Mouse (Mus musculus) right cerebral cortex, postnatal 10 days (tissue): ENCODE measurements at regions not wholly inside any gene's neighbourhood (a gene's known extent, or its start where the extent isn't known, plus 50 kb on each side); places are given as distances from the start of the nearest gene placed in this dataset.

Experiments
- DNase-seq, 2 experiments: peaks; one replicate each; pipeline ENCODE4 v3.0.0; 2021; ENCODE audit warnings: low spot score in 2 of 2

DNA sequence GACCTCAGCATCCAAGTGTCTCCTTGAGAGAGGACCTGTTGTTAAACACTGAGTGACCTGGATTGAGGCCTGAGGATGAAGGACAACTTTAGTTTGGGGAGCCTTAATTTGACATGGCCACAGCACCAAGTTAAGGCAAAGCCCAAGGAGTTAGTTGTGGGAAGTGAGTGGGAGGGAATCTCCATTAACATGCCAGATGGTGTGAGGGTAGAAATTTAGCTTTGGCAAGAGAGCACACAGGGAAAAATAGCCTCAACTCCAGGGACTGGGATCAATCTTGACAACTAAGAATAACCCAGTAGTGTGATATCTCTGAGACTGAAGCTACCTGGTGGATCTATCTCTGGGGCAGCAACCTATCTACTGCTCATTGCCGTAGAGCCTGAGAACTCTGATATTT is 105.4 kb downstream of the Ahr start:
- no peak for DNase-seq

DNA sequence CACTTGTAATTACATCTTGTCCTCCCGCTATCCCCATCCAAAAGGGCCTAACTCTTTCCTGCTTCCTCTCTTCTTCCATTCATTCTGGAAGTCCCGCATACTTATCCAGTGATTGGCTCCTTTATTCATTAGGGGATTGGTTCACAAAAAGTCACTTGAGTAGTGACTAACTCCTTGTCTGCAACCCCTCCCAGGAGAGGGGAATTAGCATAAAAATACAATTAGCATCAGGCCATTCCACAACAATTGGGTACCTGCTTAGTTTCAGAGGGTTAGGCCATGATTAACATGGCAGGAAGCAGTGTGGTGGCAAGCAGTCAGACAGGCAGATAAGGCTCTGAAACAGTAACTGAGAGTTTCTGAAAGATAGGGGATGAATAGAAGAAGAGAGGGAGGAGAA is 115.6 kb downstream of the Ahr start:
- no peak for DNase-seq

DNA sequence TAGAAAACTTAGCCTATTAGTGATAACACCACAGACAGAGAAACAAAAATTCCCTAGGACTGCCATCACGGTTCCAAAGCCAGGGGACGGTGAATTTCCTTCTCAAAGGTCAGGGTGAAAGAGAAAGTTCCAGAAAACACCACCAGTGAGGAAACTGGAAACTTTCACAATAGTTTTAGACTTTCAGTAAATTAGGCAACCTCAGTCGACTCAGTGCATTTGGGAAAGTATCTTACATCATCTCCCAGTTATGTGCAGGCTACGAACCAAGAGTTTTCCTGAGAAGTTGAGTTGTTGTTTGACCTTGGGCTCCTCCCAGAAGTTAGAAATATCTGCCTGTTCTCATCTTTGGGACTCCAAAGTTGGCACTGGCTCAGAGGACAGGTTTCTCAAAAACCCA is 116.9 kb downstream of the Ahr start:
- DNase-seq, result no peak

DNA sequence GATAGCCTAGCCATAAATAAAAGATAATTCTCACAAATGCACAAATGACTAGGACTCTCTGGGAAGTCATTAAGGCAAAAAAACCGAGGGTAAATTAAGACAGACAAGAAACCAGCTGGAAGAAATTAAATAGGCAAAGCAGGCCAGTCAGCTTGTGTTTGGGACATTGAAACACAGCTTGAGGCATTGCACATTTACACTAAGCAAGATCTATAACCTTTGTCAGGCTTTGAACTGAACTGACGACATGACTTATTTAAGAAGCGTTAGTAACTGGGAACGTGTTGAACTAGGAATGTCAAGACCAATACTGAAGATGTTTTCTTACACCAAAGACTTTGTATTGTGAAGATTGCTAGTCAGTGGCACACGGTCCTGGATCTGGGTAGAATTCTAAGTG is 118.3 kb downstream of the Ahr start:
- DNase-seq, result no peak

DNA sequence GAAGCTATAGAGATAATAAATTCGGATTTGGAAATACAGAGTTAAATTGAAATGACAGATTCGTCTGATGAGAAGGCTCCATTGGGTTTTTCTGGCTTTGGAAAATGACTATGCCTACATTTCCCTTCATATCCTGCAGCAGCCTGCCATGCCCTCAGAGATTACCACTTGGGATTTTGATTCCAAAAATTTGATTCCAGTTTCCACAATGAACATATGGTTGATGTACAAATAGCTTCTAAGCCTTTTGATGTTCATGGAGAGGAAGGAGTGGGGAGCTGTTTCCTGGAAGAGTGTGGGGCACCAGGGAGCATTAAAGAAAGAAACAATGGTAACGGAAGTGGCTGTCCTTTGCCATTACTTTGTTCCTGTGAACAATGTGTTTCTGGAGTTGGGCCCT is 122.1 kb downstream of the Ahr start:
- no peak for DNase-seq

DNA sequence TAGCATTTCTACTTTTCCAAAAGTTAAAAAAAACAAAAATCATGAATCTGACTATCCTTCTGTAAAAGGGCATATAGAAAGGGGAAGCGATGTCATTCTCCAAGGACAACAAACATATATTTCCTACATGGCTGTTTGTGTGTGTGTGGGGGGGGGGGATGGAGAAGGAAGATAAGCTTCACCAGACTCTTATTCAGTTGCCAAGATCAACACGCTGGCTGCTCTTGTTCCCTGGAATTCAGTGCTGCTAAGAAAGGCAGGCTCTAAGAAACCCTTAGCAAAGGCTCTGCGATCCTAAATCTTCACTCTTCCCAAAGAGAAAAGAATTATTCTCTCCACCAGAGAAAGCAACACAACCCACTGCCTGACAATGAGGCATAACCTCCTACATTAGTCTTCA is 126.4 kb downstream of the Ahr start:
- no peak for DNase-seq

DNA sequence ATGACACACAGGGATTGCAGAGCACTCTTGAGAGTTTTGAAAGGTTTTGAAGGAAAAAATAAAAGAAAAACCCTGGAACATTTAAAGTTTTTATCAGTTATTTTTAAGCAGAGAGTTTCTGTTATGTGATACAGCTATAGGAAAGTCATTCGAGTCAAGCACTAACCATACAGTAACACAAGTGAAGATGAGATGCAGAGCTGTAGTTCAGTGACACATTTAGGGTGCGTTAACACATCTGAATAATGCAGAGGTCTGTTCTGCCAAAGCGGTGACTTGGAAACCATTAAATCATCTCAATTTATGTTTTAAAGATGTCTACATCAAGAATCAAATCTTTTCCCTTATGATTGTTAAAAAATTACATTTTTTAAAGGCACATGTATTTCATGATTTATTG is 126.8 kb downstream of the Ahr start:
- DNase-seq, result no peak

DNA sequence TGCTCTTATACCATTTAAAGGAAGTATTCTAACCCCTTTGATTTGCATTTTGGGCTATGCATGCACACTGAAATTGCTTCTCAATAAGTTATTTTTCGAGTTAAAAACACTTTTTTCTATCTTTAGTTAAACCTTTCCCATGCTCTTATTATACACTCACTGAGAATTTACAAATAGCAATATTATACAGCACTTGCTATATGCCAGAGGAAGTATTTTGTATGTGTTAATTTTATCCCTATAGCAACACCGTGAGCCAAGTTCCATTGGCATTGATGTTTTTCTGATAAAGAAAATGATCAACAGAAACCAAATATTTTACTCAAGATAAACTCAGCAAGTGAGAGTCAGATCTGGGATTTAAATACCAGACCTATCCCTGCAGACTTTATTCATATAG is 133.0 kb downstream of the Ahr start:
- no peak for DNase-seq

DNA sequence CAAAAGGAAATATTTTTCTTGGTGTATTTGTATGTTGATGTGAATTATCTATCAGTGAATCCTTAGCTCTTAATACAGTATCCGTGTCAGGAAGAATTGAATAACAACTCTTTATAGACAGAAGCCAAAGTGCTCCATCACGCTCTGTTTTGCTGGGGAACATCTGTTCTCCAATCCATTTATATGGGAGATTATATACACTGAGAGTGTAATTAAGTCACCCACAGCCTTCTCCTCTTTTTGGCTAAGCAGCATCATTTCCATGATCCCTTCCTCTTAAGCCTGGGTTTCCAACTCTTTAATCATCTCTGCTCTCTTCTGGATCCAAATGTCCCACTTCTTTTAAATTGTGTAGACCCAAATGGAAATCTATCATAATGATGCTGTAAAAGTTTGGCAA is 133.6 kb downstream of the Ahr start:
- no peak for DNase-seq

DNA sequence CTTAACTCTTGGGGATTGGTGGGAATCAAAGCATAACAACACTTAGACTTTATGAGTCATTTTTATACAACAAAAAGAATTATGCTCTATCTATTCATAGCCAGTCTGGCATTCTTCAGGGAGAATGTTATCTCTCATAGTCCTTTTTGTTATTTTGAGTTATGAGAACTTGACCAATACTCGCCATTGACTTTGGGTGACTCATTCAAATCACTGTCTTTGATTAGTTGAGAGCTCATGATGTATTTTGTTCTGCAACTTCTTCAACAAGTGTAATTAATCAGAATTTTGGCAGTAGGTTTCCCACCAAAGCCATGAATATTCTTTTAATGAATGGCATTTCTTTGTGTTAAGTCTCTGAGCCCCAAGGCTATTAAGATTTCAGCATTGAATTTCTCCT is 139.6 kb downstream of the Ahr start:
- no peak for DNase-seq

DNA sequence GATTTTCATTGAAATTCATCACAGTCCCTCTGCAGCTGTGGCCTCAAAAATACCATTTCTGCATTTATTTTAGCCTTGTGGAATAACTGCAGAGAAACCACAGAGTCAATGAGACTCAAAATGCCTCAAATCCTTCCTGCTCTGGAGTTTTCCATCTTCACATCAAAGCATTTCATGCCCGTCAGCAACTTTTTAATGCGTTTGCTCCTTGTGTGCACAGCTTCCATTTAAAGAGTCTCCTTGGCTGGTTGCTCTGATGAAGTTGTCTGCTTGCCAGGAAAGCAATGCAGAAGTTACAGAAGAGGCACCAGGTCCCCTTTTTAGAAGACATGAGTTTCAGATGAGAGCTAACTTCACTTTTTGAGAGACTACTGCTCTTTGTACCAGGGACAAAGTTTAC is 142.7 kb downstream of the Ahr start:
- DNase-seq, result peak; percentile 40 to 57

DNA sequence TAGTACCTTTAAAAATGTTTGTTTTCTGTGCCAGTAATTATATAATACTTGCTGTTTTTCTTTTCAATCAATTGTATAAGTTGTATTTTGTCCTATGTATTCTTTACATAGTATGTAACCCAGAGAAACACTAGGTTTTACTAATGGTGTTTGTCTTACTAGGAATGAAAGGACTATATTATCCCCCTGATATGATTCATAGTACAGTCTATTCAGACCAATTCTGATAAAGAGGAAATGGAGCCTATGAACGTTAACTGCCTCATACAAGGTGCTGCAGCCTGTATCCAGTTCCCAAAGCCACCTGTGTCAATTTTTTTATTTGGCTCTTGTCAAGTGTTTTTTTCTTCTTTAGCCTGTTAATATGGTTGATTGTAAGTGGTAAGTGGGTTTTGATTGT is 144.6 kb downstream of the Ahr start:
- no peak for DNase-seq

DNA sequence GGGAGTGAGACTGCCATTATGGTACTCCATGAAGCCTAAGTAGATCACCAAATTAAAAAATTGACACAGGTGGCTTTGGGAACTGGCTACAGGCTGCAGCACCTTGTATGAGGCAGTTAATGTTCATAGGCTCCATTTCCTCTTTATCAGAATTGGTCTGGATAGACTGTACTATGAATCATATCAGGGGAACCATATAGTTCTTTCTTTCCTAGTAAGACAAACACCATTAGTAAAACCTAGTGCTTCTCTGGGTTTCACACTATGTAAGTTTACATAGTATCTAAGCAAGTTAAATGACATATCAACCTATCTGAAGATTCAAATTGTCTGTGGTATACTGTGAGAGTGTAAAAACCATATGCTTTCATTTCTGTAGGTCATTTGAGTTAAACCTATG is 145.0 kb downstream of the Ahr start:
- DNase-seq, result no peak

DNA sequence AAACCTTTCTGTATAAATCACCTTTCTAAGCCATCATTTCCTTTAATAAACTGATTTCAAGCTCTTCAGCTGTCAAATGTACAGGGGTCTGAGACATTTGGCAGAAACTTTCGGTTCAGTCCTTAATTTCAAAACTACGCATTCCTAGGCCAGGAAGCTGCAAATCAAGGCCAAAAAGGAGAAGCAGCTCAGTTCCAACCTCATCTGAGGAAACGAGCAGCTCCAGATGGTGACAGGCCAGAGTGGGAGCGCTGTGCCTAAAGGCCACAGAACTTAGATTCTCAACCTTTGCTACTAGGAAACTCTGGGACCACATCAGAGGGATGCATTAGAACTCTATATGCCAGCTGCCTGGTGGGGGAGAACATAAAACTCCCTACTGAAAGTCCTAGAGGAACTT is 150.6 kb downstream of the Ahr start:
- DNase-seq, result no peak

DNA sequence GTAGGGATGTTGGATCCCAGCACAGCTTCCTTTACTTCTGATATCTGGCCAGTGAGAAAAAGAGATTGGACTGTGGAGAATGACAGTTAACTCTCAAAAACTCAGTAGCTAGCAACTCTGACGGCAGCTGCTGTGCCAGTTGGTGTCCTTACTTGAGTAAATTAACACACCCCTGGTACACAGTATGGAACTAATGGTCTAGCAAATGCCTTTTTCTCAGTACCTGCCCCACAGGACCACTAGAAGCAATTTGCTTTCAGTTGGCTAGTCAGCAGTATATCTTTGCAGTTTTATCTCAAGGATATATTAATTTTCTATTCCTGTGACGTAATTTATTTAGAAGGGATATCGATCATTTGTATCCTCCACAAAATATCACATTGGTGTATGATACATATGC is 157.6 kb downstream of the Ahr start:
- DNase-seq, result no peak

DNA sequence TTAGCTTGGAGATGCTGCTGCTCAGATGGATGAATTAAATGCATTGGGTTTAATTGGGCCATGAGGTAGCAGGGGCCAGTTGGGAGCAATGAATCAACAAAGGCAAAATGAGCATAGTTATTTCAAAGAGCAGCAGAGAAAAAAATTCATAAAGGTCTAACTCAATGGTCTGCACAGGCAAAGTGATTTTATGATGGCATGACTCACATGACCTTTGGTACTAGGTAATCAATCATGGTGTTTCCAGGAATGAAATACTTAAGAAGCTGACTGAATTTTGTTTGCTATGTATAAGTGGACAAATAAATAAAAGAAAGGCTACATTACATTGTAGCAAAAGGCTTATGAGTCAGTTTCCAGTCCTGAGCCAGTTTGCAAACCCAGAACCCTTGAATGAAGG is 158.5 kb downstream of the Ahr start:
- no peak for DNase-seq

DNA sequence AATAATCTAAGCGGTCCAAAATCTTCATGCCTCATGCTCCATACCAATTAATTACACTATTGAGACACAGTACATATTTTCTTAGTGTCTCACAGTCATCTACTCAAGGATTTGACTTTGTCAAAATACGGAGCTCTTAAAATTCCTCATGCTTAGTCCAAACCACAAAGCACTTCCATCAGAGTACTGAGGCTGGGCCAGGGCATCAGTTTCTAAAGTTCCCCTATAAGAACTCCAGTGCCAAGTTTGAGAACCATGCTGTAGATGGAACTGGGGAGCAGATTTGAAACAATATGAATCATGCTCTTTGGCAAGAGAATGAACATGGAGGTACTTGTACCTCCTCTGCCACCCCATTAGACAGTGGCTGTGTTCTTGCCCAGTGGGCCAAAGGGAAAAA is 176.9 kb downstream of the Ahr start:
- DNase-seq, result no peak

DNA sequence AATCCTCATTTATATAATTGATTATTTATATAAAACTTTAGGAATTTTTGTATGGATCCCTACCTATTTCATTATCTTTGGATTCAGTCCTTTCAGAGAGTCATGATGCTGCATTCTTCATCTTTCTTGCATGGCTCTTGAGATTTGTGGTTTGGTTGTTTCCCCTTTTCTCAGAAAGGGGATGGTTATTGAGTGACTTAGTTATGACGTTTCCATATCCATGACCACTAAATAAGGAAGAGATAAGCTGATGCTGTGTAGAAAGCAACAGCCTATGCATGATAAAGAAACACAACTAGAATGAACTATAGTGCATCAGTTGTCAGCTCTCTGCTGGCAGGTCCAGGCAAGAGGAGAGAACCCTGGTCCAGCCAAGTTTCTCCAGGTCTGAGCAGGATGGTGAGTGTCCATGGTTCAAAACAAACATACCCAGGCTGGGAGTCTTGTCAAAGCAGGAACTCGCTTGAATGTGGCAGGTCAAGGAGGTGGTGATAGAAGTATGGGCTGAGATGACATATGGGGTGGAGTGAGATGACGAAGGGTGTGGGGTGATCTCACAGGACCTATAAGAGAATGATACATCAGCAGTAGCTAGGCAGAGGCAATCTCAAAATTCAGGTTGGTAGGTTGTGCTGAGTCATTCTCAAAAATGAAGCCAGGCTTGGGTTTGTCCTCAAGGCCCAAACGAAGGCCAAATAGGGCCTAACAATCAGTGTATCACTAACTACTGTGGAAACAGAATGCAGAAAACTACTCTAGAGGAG is 196.5 kb downstream of the Ahr start:
- DNase-seq, result no peak

DNA sequence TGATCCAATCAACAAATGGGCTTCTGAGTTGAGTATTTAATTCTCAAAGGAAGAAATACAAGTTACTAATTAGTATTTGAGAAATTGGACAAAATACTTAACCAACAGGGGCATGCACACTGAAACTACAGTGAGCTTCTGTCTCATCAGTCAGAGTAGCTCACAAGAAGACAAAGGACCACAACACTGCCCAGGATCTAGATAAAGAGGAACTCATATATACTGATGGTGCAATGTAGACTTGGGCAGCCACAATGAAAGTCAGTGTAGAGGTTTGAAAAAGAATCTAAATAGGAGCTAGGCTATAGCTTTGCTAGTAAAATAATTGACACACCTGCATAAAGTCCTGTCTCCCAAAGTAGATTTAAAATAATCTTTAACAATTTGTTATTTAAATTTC is 198.5 kb downstream of the Ahr start:
- DNase-seq, result no peak

DNA sequence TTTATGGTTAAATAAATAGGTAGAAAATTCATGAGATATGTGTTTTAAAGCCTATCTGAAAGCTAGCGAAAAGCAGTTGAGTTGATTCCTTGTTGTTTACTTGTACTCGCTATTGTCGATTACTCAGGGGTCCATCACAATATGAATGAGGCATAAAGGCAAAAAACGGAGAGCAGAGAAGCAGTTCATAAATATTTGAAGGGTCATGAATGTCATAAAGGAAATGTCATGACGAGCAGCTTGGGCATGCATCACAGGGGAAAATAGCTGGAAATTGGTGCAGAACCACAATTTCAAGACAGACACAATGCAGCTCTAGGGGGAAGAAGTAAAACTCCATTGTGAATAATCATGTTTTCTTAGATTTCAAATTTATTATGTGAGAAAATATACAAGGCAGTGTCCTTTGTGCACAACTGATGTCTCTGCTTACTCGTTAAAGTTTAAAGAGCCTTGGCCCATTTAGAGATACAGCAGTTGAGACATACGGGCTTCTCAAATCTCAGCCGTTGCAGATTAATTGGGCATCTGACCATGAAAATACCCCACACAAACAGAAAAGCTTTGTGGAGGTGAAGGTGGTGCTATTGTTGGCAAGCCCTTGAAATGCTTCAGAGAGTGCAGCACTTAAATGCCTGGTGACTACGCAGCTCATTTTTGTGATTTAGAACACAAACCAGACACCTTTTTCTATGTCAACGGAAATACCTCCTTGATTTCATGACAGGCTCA is 200.3 kb downstream of the Ahr start:
- DNase-seq, result no peak

DNA sequence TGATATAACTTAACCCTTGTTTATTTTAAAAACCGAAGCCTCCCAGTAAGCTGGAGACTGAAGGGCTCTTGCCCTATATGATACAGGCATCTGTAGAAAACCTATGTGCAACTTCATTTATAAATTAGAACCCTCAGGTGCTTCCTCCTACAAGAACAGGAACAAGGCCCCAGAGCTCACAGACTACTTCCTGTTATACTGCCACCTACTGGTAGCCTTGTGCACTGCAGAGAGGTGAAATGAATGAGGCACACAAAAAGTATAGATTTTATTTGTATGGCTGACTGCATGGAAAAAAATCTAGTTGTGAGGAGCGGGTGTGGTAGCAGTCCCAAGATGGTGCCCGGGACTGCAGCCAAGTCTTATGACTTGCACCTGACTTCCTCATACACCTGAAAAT is 203.5 kb downstream of the Ahr start:
- DNase-seq, result no peak

DNA sequence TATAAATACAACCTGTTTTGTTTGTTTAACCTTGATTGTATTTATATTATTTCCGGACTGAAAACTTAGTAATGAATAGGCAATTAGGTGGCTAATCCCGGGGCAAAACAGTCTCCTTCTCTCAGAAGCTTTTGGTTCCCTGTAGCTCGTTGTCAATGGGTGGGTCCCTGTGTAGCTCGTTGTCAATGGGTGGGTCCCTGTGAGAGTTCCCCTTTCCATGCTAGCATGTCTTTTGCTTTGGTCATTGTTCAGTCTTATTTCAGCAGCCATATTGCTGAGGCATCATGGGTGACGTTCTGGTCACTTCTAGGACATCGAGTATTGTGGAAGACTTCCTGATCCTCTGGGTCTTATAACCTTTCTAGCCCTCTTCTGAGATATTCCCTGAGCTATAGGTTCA is 205.1 kb downstream of the Ahr start:
- DNase-seq, result no peak

DNA sequence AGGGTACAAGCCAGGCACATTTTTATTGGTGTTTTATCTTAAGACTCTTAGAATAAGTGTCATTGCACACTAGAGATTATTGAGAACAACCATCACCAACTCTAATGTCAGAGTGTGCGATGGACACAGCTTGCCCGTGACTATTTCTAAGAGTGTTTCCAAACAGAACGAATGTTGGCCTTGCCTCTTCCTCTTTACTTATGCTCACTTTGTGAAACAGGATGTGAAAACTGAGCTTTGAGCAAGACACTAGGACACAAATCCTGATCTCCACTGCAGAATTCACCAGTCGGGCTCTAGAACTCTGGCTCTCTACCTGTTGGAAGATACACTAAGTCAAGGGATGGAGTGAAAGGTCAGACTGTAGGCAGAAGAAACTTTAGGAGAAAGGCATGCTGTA is 215.3 kb downstream of the Ahr start:
- DNase-seq, result no peak

DNA sequence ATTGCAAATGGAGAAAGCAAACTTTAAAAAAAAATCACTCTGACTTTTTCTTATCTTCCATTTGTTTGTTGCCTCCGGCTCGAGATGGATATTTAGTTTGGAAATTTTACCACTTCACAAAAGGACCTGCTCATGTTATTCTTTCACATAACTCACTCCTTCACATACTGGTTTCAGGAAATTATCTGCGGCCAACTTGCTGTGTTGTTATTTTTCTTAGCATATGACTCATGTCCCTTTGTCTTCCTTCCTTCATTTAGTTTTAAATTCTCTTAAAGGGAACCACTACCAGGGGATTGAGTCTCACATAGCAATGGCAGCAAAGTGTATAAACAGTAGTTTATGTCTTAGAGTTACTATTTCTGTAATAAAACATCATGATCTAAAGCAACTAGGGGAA is 217.8 kb downstream of the Ahr start:
- DNase-seq, result no peak
